Comparison of ENCODE assay signal across 11 mouse cellular contexts in genomic region chr4:106803781-106804180, GRCm38 (mm10). TPM values are rescaled to one million over a fixed set of nuclear protein-coding genes. Genes with fewer than 3 reads are reported as not detected.
DNase-seq lines count a peak whose midpoint lies in the region; ATAC-seq lines count a peak whose summit lies in the region.
"Had no signal": no experiment of that assay in that cellular context is flagged by ENCODE, and none has a peak within 500 bp of the region (broad histone marks: within the 10 kb centered on the region; RNA-seq: fewer than 3 reads in every experiment).

No protein-coding gene starts in this region.

- DNase-seq in 416B (ENCODE audit: low read depth) (peak; percentile 70), A20 (ENCODE audit: low read depth, low spot score) (peak; percentile 25)
- no peak for DNase-seq in cerebellum, postnatal 36 days
- no peak for DNase-seq in left cerebral cortex, adult 8-10 months (ENCODE audit: low spot score in 2 of 2)
- DNase-seq in embryo, embryonic 10.5 days (ENCODE audit: low spot score): no peak
- no peak for DNase-seq in layer of hippocampus, postnatal 25 days (ENCODE audit: extremely low spot score in 1 of 2, low spot score in 1 of 2)
- DNase-seq: layer of hippocampus, postnatal 36 days; right cerebral cortex, postnatal 4 days had no signal

- ATAC-seq in common myeloid progenitor, adult 5-6 weeks (replicated peaks; ENCODE audit: low read depth, poor library complexity, severe bottlenecking): peak; percentile 36; the same call in 1 of the 2 replicates
- ATAC-seq in megakaryocyte, adult 5-6 weeks (ENCODE audit: poor library complexity, severe bottlenecking): peak; percentile 51
- ATAC-seq: midbrain, embryonic 16.5 days had no signal

RNA-seq across cellular contexts. Expression of gene Acot11, which starts 1.0 kb away (rescaled TPM):
- 2.0 and 3.4 TPM in 2 replicates for total RNA-seq in common myeloid progenitor, adult 5-6 weeks (2017)
- 10.6 and 11.9 TPM in 2 replicates for total RNA-seq in megakaryocyte, adult 5-6 weeks (2015)
- 9.6 and 10.9 TPM in 2 replicates for total RNA-seq in megakaryocyte, adult 5-6 weeks (2017)
- total RNA-seq in left cerebral cortex, adult 8-10 months (2022): 10 to 100 TPM; 31.0 to 59.2 (median 51.8) TPM
- 10 to 100 TPM; 45.7 to 46.8 TPM for total RNA-seq in layer of hippocampus, postnatal 25 days (2021)

Comparison
In these comparisons a context has a peak if more than half of its experiments do, and no peak if none do; other contexts are left out.
1. DNase-seq: peak in 416B (single experiment) and A20 (single experiment); none in cerebellum, postnatal 36 days (0 of 2), left cerebral cortex, adult 8-10 months (0 of 2), embryo, embryonic 10.5 days (single experiment) and layer of hippocampus, postnatal 25 days (0 of 2).